Mouse (Mus musculus) forebrain, embryonic 15.5 days (tissue): ENCODE measurements around the gene Cbx5. TPM values are rescaled to one million over a fixed set of nuclear protein-coding genes. Genes with fewer than 3 reads are reported as not detected.

Experiments
- ATAC-seq: fragments of 200-750 bp; cut with Nextera tagmentation; replicated peaks from 2 replicates; pipeline ENCODE4 v1.8.0; 2017; ENCODE audit warnings: mild to moderate bottlenecking, moderate TSS enrichment, moderate library complexity
- H3K27ac ChIP-seq: fragments of 300-500 bp; sonication (generic); replicated peaks from 2 replicates; pipeline ENCODE4 v1.5.1; 2015; ENCODE audit warnings: mild to moderate bottlenecking, inconsistent platforms
- H3K27me3 ChIP-seq: fragments of 300-500 bp; sonication (generic); 2 replicates; pipeline ENCODE4 v1.6.1; 2015; ENCODE audit warnings: inconsistent platforms
- H3K36me3 ChIP-seq: fragments of 300-500 bp; sonication (generic); 2 replicates; pipeline ENCODE4 v1.6.1; 2015; ENCODE audit warnings: mild to moderate bottlenecking, inconsistent platforms
- H3K4me1 ChIP-seq: fragments of 300-500 bp; sonication (generic); 2 replicates; pipeline ENCODE4 v1.6.1; 2015; ENCODE audit warnings: inconsistent platforms
- H3K4me2 ChIP-seq: fragments of 300-500 bp; sonication (generic); replicated peaks from 2 replicates; pipeline ENCODE4 v1.6.1; 2015; ENCODE audit warnings: mild to moderate bottlenecking, inconsistent platforms
- H3K4me3 ChIP-seq: fragments of 300-500 bp; sonication (generic); 2 replicates; pipeline ENCODE4 v1.5.1; 2015; ENCODE audit warnings: mild to moderate bottlenecking, inconsistent platforms
- H3K9ac ChIP-seq: fragments of 300-500 bp; sonication (generic); replicated peaks from 2 replicates; pipeline ENCODE4 v1.6.1; 2015; ENCODE audit warnings: mild to moderate bottlenecking, inconsistent platforms
- H3K9me3 ChIP-seq: fragments of 300-500 bp; sonication (generic); 2 replicates; pipeline ENCODE4 v1.6.1; 2016; ENCODE audit warnings: inconsistent platforms
- WGBS: fragments of 180-500 bp; shearing (Covaris S2); methylation state at CpG from one replicate; pipeline ENCODE4 v1.1.7; 2015; ENCODE audit warnings: mixed read lengths; 5-methylcytosine and 5-hydroxymethylcytosine counted together
- microRNA counts: library from miRNA; unstranded; fragments of <30 nt; microRNA quantifications from one replicate; lab custom pipeline; 2016
- microRNA-seq: library from miRNA; unstranded; fragments of <30 nt; microRNA quantifications from one replicate; pipeline ENCODE4, GENCODE M21; 2016
- polyA plus RNA-seq: library from polyadenylated mRNA; unstranded; fragments of >200 nt; fragmentation: Nextera tagmentation; extraction: Ambion mirVana; gene quantifications from 2 replicates; pipeline ENCODE4 v1.2.1, GENCODE M21; 2015

Cbx5 gene
- polyA plus RNA-seq, 1 experiment from 2014 or later = 134 TPM

DNA sequence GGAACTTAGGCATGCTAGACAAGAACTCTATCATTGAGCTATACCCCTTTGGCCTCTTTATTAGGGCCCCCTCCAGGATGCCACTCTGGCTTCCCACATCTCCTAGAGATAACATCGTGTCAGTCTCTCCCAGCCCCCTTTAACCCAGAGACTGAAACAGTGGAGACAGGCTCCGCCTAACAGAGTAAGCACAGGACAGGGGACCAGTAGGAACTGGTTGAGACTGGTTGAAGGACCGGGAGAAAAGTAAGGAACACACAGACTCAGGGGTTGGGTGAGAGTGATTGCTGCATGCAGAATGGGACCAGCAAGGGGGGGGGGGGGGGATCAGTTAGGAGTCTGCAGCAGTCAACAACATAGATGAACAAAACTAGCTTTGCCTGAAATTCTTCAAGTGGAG, 95.4 kb downstream of the Cbx5 start:
- 58% methylated on average over 3 of the region's 3 CpGs for WGBS
- H3K27me3 ChIP-seq = peaks cover 30% of the 10 kb centered on the region
- H3K4me1 ChIP-seq = peaks cover 26% of the 10 kb centered on the region
- no peaks in the 10 kb centered on the region for H3K36me3 ChIP-seq
- H3K9ac ChIP-seq = no peak overlapping the region
- H3K4me2 ChIP-seq = no peak overlapping the region
- no peak overlapping the region for H3K4me3 ChIP-seq
- ATAC-seq = no peak
- no peak overlapping the region for H3K27ac ChIP-seq
- H3K9me3 ChIP-seq = no peaks in the 10 kb centered on the region

MicroRNA genes within 50 kb of the gene (microRNA counts, 519-probe panel; counts per million panel counts)
- microRNA mmu-miR-148b (lab: Ali Mortazavi, UCI) = 3,229 counts per million, percentile 77 among the panel's probes with 10 or more counts

Small RNA genes lying within 50 kb of the gene (microRNA-seq; reads per million reads assigned to microRNA genes)
- 172 reads per million, percentile 61 among the genes with 10 or more reads in this experiment for gene Mir148b

Other genes with a start within 250 kb of the Cbx5 start
- not detected in 2 replicates for gene Hoxc8, start 249.2 kb downstream of the Cbx5 start, polyA plus RNA-seq
- not detected in 2 replicates for gene Hoxc6, start 241.6 kb downstream of the Cbx5 start, polyA plus RNA-seq
- not detected in 2 replicates for gene Hoxc4, start 220.9 kb downstream of the Cbx5 start, polyA plus RNA-seq
- gene Smug1, start 72.7 kb downstream of the Cbx5 start, polyA plus RNA-seq = 24.7 and 26.8 TPM in 2 replicates
- 995 and 1,028 TPM in 2 replicates for gene Hnrnpa1, start 616 bp upstream of the Cbx5 start, polyA plus RNA-seq
- 0.38 and 0.63 TPM in 2 replicates for gene Nfe2, start 18.6 kb upstream of the Cbx5 start, polyA plus RNA-seq
- gene Copz1, start 32.9 kb upstream of the Cbx5 start, polyA plus RNA-seq = 215 and 220 TPM in 2 replicates
- gene Gpr84, start 70.8 kb upstream of the Cbx5 start, polyA plus RNA-seq = 0.28 and 0.37 TPM in 2 replicates
- gene Zfp385a, start 100.3 kb upstream of the Cbx5 start, polyA plus RNA-seq = 12.7 and 13.0 TPM in 2 replicates
- 5.7 and 7.2 TPM in 2 replicates for gene Itga5, start 126.9 kb upstream of the Cbx5 start, polyA plus RNA-seq
- gene Gtsf1, start 190.7 kb upstream of the Cbx5 start, polyA plus RNA-seq = not detected in 2 replicates
- gene Gtsf2, start 208.7 kb upstream of the Cbx5 start, polyA plus RNA-seq = not detected in 2 replicates
- gene Nckap1l, start 214.0 kb upstream of the Cbx5 start, polyA plus RNA-seq = 1.4 and 1.8 TPM in 2 replicates